Mouse (Mus musculus) testis, adult 2 months (tissue): ENCODE data around the gene Gdpd5.

Source experiments
- CTCF ChIP-seq: fragments of 200-500 bp; IDR thresholded peaks from 2 replicates; pipeline ENCODE4 v1.5.1; 2012; ENCODE audit warnings: low read depth, mild to moderate bottlenecking, inconsistent platforms, low read length, moderate library complexity; ENCODE audit not compliant: control insufficient read depth, insufficient read depth, insufficient replicate concordance
- POLR2A ChIP-seq: fragments of 200-500 bp; IDR thresholded peaks from 2 replicates; pipeline ENCODE4 v1.6.1; 2012; ENCODE audit warnings: low read depth, mild to moderate bottlenecking, inconsistent platforms, low read length, moderate library complexity; ENCODE audit not compliant: control insufficient read depth

DNA sequence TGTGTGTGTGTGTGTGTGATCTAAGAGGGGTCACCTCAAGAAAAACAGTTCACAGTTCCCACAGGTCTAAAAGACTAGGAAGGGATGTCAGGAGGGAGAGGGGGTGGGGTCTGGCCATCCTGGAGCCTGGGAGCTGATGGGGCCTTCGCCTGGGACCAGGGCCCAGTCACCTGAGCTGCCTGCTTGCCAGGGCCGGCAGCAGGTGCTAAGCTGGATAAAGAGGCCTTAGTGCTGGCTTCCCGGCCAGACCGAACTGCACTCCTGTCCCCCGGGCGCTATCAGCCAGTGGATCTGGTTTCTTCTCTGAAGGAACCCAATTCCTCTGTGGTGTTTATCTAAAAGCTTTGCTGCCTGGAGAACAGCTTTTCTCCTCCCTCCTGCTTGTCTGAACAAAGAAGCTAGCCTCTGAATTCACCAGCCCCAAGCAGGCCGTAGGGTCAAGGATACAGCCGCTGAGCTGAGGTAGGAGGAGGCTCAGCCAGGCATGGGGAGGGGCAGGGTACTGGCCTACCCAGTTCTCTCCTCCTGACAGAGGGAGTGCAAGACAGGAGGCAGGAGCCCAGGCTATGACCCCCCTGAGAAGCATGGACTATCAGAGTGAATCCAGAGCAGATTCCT, 43.4 kb downstream of the Gdpd5 start:
- no peak for TF ChIP-seq CTCF
- no peak for TF ChIP-seq POLR2A
